Mouse (Mus musculus): ENCODE measurements around the gene Troap. TPM values are rescaled to one million over a fixed set of nuclear protein-coding genes. Genes with fewer than 3 reads are reported as not detected.

Gene Troap
- polyA plus RNA-seq, 1 experiment from 2014 or later: 35.7 TPM

GRCm38 (mm10) chr15:99114312-99115064 lies 40.1 kb downstream of the Troap start:
- DNase-seq (ENCODE audit: low spot score): no peak
- Histone ChIP-seq H3K9me3 (no peaks in the 10 kb centered on the region), H3K27ac (no peak overlapping the region), H3K27me3 (ENCODE audit: insufficient read depth, poor library complexity, severe bottlenecking) (no peaks in the 10 kb centered on the region), H3K4me1 (peaks cover 13% of the 10 kb centered on the region), H3K4me3 (no peak overlapping the region), H3K36me3 (no peaks in the 10 kb centered on the region)
- WGBS: 57% methylated on average over 14 of the region's 14 CpGs

GRCm38 (mm10) chr15:99115065-99115423 lies 40.7 kb downstream of the Troap start:
- DNase-seq (ENCODE audit: low spot score): no peak
- no peak overlapping the region for H3K27ac ChIP-seq
- H3K27me3 ChIP-seq (ENCODE audit: insufficient read depth, poor library complexity, severe bottlenecking): no peaks in the 10 kb centered on the region
- no peak overlapping the region for H3K4me3 ChIP-seq
- peaks cover 18% of the 10 kb centered on the region for H3K4me1 ChIP-seq
- H3K9me3 ChIP-seq: no peaks in the 10 kb centered on the region
- WGBS: 79% methylated on average over 7 of the region's 7 CpGs
- no peaks in the 10 kb centered on the region for H3K36me3 ChIP-seq

DNA sequence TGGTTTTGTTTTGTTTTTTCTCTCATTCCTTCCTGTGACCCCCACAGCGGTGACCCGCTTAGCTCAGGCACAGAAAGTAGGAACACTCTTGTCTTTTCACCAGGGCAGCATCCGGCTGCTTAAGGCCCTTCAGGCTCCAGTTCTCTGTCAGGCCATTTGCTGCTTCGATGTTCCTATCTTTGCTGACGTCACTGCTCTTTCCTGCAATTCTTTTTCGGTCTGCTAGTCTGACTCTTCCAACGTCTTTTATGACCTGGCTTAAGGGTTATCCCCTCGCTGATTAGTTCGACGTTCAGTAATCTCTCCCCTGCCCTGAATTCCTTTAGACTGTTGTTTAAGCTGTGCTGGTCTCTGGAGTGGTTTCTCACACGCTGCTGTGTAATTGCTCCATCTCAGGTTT lies 42.2 kb downstream of the Troap start:
- Histone ChIP-seq H3K9me3 (no peaks in the 10 kb centered on the region), H3K36me3 (no peaks in the 10 kb centered on the region), H3K27ac (no peak overlapping the region), H3K4me1 (peaks cover 31% of the 10 kb centered on the region), H3K27me3 (ENCODE audit: insufficient read depth, poor library complexity, severe bottlenecking) (no peaks in the 10 kb centered on the region), H3K4me3 (no peak overlapping the region)
- DNase-seq (ENCODE audit: low spot score): no peak
- WGBS: 34% methylated on average over 11 of the region's 11 CpGs

GRCm38 (mm10) chr15:99120814-99121213 lies 46.4 kb downstream of the Troap start:
- Histone ChIP-seq H3K9me3 (no peaks in the 10 kb centered on the region), H3K27me3 (ENCODE audit: insufficient read depth, poor library complexity, severe bottlenecking) (no peaks in the 10 kb centered on the region), H3K4me1 (peaks cover 27% of the 10 kb centered on the region), H3K27ac (peak overlapping the region; percentile 80), H3K4me3 (peak overlapping the region; percentile 13), H3K36me3 (no peaks in the 10 kb centered on the region)
- no peak for DNase-seq (ENCODE audit: low spot score)
- 12% methylated on average over 11 of the region's 11 CpGs for WGBS

DNA sequence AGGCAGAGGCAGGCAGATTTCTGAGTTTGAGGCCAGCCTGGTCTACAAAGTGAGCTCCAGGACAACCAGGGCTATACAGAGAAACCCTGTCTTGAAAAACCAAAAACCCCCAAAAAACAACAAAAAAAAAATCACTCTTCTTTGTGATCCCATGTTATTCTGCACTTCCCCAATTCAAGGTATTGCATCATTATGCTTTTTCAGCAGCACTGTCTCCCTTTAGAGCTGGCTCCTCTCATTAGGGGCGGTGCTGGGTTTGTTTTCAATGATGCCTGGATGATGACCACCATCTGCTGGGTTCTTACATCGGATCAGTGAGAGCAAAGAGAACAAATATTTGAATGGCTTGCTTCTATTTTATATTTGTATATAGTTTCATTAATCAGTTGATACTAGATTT lies 48.3 kb downstream of the Troap start:
- Histone ChIP-seq H3K4me1 (peaks cover 19% of the 10 kb centered on the region), H3K27ac (no peak overlapping the region), H3K9me3 (no peaks in the 10 kb centered on the region), H3K4me3 (no peak overlapping the region), H3K36me3 (no peaks in the 10 kb centered on the region), H3K27me3 (ENCODE audit: insufficient read depth, poor library complexity, severe bottlenecking) (no peaks in the 10 kb centered on the region)
- WGBS: 81% methylated on average over 2 of the region's 2 CpGs
- DNase-seq (ENCODE audit: low spot score): no peak

- Histone ChIP-seq H3K4me1 (peaks cover 32% of the 10 kb centered on the region), H3K27ac (peak within 1 kb of the TSS; percentile 99), H3K36me3 (0 out of 2 replicates have a peak, but pooled peaks cover 3% of the 10 kb centered on the region), H3K27me3 (ENCODE audit: insufficient read depth, poor library complexity, severe bottlenecking) (no peaks in the 10 kb centered on the region), H3K4me3 (peak within 1 kb of the TSS; percentile 89), H3K9me3 (no peaks in the 10 kb centered on the region)
- 1% methylated on average over 12 of the region's 12 CpGs for WGBS
- no peak for DNase-seq (ENCODE audit: low spot score)
Observed at GRCm38 (mm10) chr15:99125711-99126080, 51.3 kb downstream of the Troap start, which contains the start of gene Spats2. TSS of gene Spats2 (plus strand) at chr15:99125916.

- no peaks in the 10 kb centered on the region for H3K27me3 ChIP-seq (ENCODE audit: insufficient read depth, poor library complexity, severe bottlenecking)
- H3K4me3 ChIP-seq: peak overlapping the region; percentile 89
- peaks cover 30% of the 10 kb centered on the region for H3K4me1 ChIP-seq
- no peaks in the 10 kb centered on the region for H3K9me3 ChIP-seq
- WGBS: under 1% methylated on average over 113 of the region's 115 CpGs
- DNase-seq (ENCODE audit: low spot score): peak; percentile 94
- H3K27ac ChIP-seq: peak overlapping the region; percentile 99
- H3K36me3 ChIP-seq: 0 out of 2 replicates have a peak, but pooled peaks cover 4% of the 10 kb centered on the region
Observed at GRCm38 (mm10) chr15:99126081-99126815, 51.9 kb downstream of the Troap start.

DNA sequence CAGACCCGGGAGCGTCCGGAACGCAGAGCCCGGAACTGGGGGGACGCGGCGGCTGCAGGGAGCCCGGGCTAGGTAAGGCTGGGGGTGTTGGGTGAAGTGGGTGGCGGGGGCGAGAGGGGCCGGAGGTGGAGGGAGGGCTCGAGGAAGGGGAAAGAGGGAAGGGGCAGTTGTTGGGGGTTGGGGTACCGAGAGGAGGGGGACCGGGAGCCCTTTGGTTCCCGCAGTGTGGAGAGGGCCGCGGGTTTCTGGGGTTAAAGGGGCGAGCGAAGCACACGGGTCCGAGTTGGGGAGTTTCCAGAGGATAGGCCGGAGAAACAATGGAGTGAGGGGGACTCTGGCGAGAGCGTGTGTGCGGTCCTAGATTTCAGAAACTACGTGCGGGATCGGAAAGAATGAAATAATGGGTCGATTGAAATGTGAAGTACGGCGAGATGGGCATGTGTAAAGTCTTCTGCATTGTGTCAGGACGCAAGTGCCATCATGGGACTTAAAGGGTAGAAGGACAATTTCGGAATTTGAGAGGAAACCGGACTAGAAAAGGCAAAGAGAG lies 52.5 kb downstream of the Troap start:
- H3K4me3 ChIP-seq: peak overlapping the region; percentile 89
- H3K4me1 ChIP-seq: peaks cover 27% of the 10 kb centered on the region
- H3K36me3 ChIP-seq: peaks cover 9% of the 10 kb centered on the region; the same call in 1 of the 2 replicates
- WGBS: 1% methylated on average over 34 of the region's 35 CpGs
- no peaks in the 10 kb centered on the region for H3K27me3 ChIP-seq (ENCODE audit: insufficient read depth, poor library complexity, severe bottlenecking)
- no peak for DNase-seq (ENCODE audit: low spot score)
- H3K27ac ChIP-seq: peak overlapping the region; percentile 99
- no peaks in the 10 kb centered on the region for H3K9me3 ChIP-seq

- DNase-seq (ENCODE audit: low spot score): no peak
- Histone ChIP-seq H3K9me3 (no peaks in the 10 kb centered on the region), H3K4me3 (peak overlapping the region; percentile 89), H3K4me1 (peaks cover 27% of the 10 kb centered on the region), H3K27me3 (ENCODE audit: insufficient read depth, poor library complexity, severe bottlenecking) (no peaks in the 10 kb centered on the region), H3K27ac (peak overlapping the region; percentile 52; the same call in 1 of the 2 replicates), H3K36me3 (peaks cover 18% of the 10 kb centered on the region)
- 61% methylated on average over 6 of the region's 6 CpGs for WGBS
Observed at GRCm38 (mm10) chr15:99127851-99128522, 53.6 kb downstream of the Troap start.

- Histone ChIP-seq H3K4me3 (no peak overlapping the region), H3K36me3 (peaks cover 26% of the 10 kb centered on the region), H3K4me1 (peaks cover 27% of the 10 kb centered on the region), H3K27ac (peak overlapping the region; percentile 62), H3K9me3 (no peaks in the 10 kb centered on the region), H3K27me3 (ENCODE audit: insufficient read depth, poor library complexity, severe bottlenecking) (no peaks in the 10 kb centered on the region)
- WGBS: 77% methylated on average over 11 of the region's 11 CpGs
- no peak for DNase-seq (ENCODE audit: low spot score)
Observed at GRCm38 (mm10) chr15:99129441-99129840, 55.1 kb downstream of the Troap start.

- 67% methylated on average over 22 of the region's 22 CpGs for WGBS
- Histone ChIP-seq H3K27me3 (ENCODE audit: insufficient read depth, poor library complexity, severe bottlenecking) (no peaks in the 10 kb centered on the region), H3K4me3 (0 out of 2 replicates have a peak overlapping the region, but pooled peaks have one; percentile 3), H3K36me3 (peaks cover 26% of the 10 kb centered on the region), H3K4me1 (peaks cover 27% of the 10 kb centered on the region), H3K27ac (peak overlapping the region; percentile 62), H3K9me3 (no peaks in the 10 kb centered on the region)
- no peak for DNase-seq (ENCODE audit: low spot score)
Observed at GRCm38 (mm10) chr15:99129956-99130910, 55.9 kb downstream of the Troap start.
